Mouse (Mus musculus): ENCODE measurements around the gene Actr10. TPM values are rescaled to one million over a fixed set of nuclear protein-coding genes. Genes with fewer than 3 reads are reported as not detected.
A peak's percentile ranks its signal among the peaks of the same experiment; 100 is the strongest.

Actr10 gene
- polyA plus RNA-seq, 1 experiment from 2014 or later = 197 TPM

- Histone ChIP-seq H3K9me3 (ENCODE audit: control insufficient read depth, low read length) (no peaks in the 10 kb centered on the region), H3K36me3 (ENCODE audit: control insufficient read depth, insufficient read depth, low read length) (no peaks in the 10 kb centered on the region; the same call in 1 of the 2 replicates), H3K9ac (ENCODE audit: low read depth, low read length) (no peak overlapping the region), H3K27me3 (replicated peaks; ENCODE audit: control insufficient read depth, insufficient read depth, low read length) (no peaks in the 10 kb centered on the region), H3K4me3 (ENCODE audit: low read depth, low read length) (no peak overlapping the region), H3K4me1 (replicated peaks; ENCODE audit: control insufficient read depth, insufficient read depth, low read length) (no peaks in the 10 kb centered on the region), H3K4me2 (no peak overlapping the region), H3K27ac (ENCODE audit: low read depth, low read length) (no peak overlapping the region)
- 77% methylated on average over 9 of the region's 9 CpGs for WGBS
- ATAC-seq (replicated peaks; ENCODE audit: low FRiP score) (no peak), DNase-seq (ENCODE audit: low spot score) (no peak)
These were observed 30.8 kb upstream of the Actr10 start for GRCm38 (mm10) chr12:70906867-70907266.

- Histone ChIP-seq H3K4me1 (replicated peaks; ENCODE audit: control insufficient read depth, insufficient read depth, low read length) (no peaks in the 10 kb centered on the region), H3K9ac (ENCODE audit: low read depth, low read length) (no peak overlapping the region), H3K27me3 (replicated peaks; ENCODE audit: control insufficient read depth, insufficient read depth, low read length) (peaks cover 4% of the 10 kb centered on the region; the same call in 1 of the 2 replicates), H3K9me3 (ENCODE audit: control insufficient read depth, low read length) (no peaks in the 10 kb centered on the region), H3K27ac (ENCODE audit: low read depth, low read length) (no peak overlapping the region), H3K36me3 (ENCODE audit: control insufficient read depth, insufficient read depth, low read length) (no peaks in the 10 kb centered on the region; the same call in 1 of the 2 replicates), H3K4me3 (ENCODE audit: low read depth, low read length) (no peak overlapping the region), H3K4me2 (no peak overlapping the region)
- DNase-seq (ENCODE audit: low spot score) (no peak), ATAC-seq (replicated peaks; ENCODE audit: low FRiP score) (no peak)
- WGBS = 80% methylated on average over 11 of the region's 11 CpGs
These were observed 30.0 kb upstream of the Actr10 start for GRCm38 (mm10) chr12:70907651-70908050.

GRCm38 (mm10) chr12:70908076-70908475 lies 29.6 kb upstream of the Actr10 start:
- no peak overlapping the region for H3K4me3 ChIP-seq (ENCODE audit: low read depth, low read length)
- DNase-seq (ENCODE audit: low spot score) (no peak), ATAC-seq (replicated peaks; ENCODE audit: low FRiP score) (no peak)
- H3K27me3 ChIP-seq (replicated peaks; ENCODE audit: control insufficient read depth, insufficient read depth, low read length) = peaks cover 4% of the 10 kb centered on the region; the same call in 1 of the 2 replicates
- H3K9me3 ChIP-seq (ENCODE audit: control insufficient read depth, low read length) = no peaks in the 10 kb centered on the region
- no peaks in the 10 kb centered on the region for H3K4me1 ChIP-seq (replicated peaks; ENCODE audit: control insufficient read depth, insufficient read depth, low read length)
- no peaks in the 10 kb centered on the region; the same call in 1 of the 2 replicates for H3K36me3 ChIP-seq (ENCODE audit: control insufficient read depth, insufficient read depth, low read length)
- H3K4me2 ChIP-seq = no peak overlapping the region
- 63% methylated on average over 4 of the region's 4 CpGs for WGBS
- H3K9ac ChIP-seq (ENCODE audit: low read depth, low read length) = no peak overlapping the region
- H3K27ac ChIP-seq (ENCODE audit: low read depth, low read length) = no peak overlapping the region

- Histone ChIP-seq H3K9me3 (ENCODE audit: control insufficient read depth, low read length) (no peaks in the 10 kb centered on the region), H3K27me3 (replicated peaks; ENCODE audit: control insufficient read depth, insufficient read depth, low read length) (peaks cover 4% of the 10 kb centered on the region; the same call in 1 of the 2 replicates), H3K4me3 (ENCODE audit: low read depth, low read length) (no peak overlapping the region), H3K36me3 (ENCODE audit: control insufficient read depth, insufficient read depth, low read length) (no peaks in the 10 kb centered on the region), H3K27ac (ENCODE audit: low read depth, low read length) (no peak overlapping the region), H3K9ac (ENCODE audit: low read depth, low read length) (no peak overlapping the region), H3K4me1 (replicated peaks; ENCODE audit: control insufficient read depth, insufficient read depth, low read length) (no peaks in the 10 kb centered on the region), H3K4me2 (no peak overlapping the region)
- ATAC-seq (replicated peaks; ENCODE audit: low FRiP score) (peak; percentile 54), DNase-seq (ENCODE audit: low spot score) (peak; percentile 66)
- 10% methylated on average over 9 of the region's 9 CpGs for WGBS
These were observed 27.4 kb upstream of the Actr10 start for GRCm38 (mm10) chr12:70910241-70910720.

- Histone ChIP-seq H3K27ac (ENCODE audit: low read depth, low read length) (no peak overlapping the region), H3K9ac (ENCODE audit: low read depth, low read length) (no peak overlapping the region), H3K4me2 (no peak overlapping the region), H3K4me1 (replicated peaks; ENCODE audit: control insufficient read depth, insufficient read depth, low read length) (no peaks in the 10 kb centered on the region), H3K36me3 (ENCODE audit: control insufficient read depth, insufficient read depth, low read length) (no peaks in the 10 kb centered on the region), H3K27me3 (replicated peaks; ENCODE audit: control insufficient read depth, insufficient read depth, low read length) (peaks cover 4% of the 10 kb centered on the region; the same call in 1 of the 2 replicates), H3K4me3 (ENCODE audit: low read depth, low read length) (no peak overlapping the region), H3K9me3 (ENCODE audit: control insufficient read depth, low read length) (no peaks in the 10 kb centered on the region)
- DNase-seq (ENCODE audit: low spot score) (peak; percentile 60), ATAC-seq (replicated peaks; ENCODE audit: low FRiP score) (0 out of 2 replicates have a peak, but pooled peaks have one; percentile 53)
- WGBS = 7% methylated on average over 5 of the region's 5 CpGs
These were observed 26.6 kb upstream of the Actr10 start for GRCm38 (mm10) chr12:70911029-70911428.

GRCm38 (mm10) chr12:70911676-70912379 lies 25.8 kb upstream of the Actr10 start:
- ATAC-seq (replicated peaks; ENCODE audit: low FRiP score) (no peak), DNase-seq (ENCODE audit: low spot score) (no peak)
- H3K36me3 ChIP-seq (ENCODE audit: control insufficient read depth, insufficient read depth, low read length) = no peaks in the 10 kb centered on the region
- no peak overlapping the region for H3K4me3 ChIP-seq (ENCODE audit: low read depth, low read length)
- H3K4me2 ChIP-seq = no peak overlapping the region
- WGBS = 56% methylated on average over 17 of the region's 17 CpGs
- H3K27me3 ChIP-seq (replicated peaks; ENCODE audit: control insufficient read depth, insufficient read depth, low read length) = peaks cover 4% of the 10 kb centered on the region; the same call in 1 of the 2 replicates
- no peak overlapping the region for H3K9ac ChIP-seq (ENCODE audit: low read depth, low read length)
- no peaks in the 10 kb centered on the region for H3K9me3 ChIP-seq (ENCODE audit: control insufficient read depth, low read length)
- H3K27ac ChIP-seq (ENCODE audit: low read depth, low read length) = no peak overlapping the region
- no peaks in the 10 kb centered on the region for H3K4me1 ChIP-seq (replicated peaks; ENCODE audit: control insufficient read depth, insufficient read depth, low read length)

- H3K27me3 ChIP-seq (replicated peaks; ENCODE audit: control insufficient read depth, insufficient read depth, low read length) = peaks cover 4% of the 10 kb centered on the region; the same call in 1 of the 2 replicates
- ATAC-seq (replicated peaks; ENCODE audit: low FRiP score) (no peak; the same call in 1 of the 2 replicates), DNase-seq (ENCODE audit: low spot score) (peak; percentile 72)
- 31% methylated on average over 3 of the region's 3 CpGs for WGBS
- H3K4me3 ChIP-seq (ENCODE audit: low read depth, low read length) = no peak overlapping the region
- no peak overlapping the region for H3K9ac ChIP-seq (ENCODE audit: low read depth, low read length)
- H3K36me3 ChIP-seq (ENCODE audit: control insufficient read depth, insufficient read depth, low read length) = no peaks in the 10 kb centered on the region
- H3K9me3 ChIP-seq (ENCODE audit: control insufficient read depth, low read length) = no peaks in the 10 kb centered on the region
- H3K4me2 ChIP-seq = no peak overlapping the region
- H3K4me1 ChIP-seq (replicated peaks; ENCODE audit: control insufficient read depth, insufficient read depth, low read length) = no peaks in the 10 kb centered on the region
- H3K27ac ChIP-seq (ENCODE audit: low read depth, low read length) = no peak overlapping the region
These were observed 24.2 kb upstream of the Actr10 start for GRCm38 (mm10) chr12:70913429-70913828.

- Histone ChIP-seq H3K27me3 (replicated peaks; ENCODE audit: control insufficient read depth, insufficient read depth, low read length) (peaks cover 4% of the 10 kb centered on the region; the same call in 1 of the 2 replicates), H3K4me3 (ENCODE audit: low read depth, low read length) (no peak overlapping the region), H3K27ac (ENCODE audit: low read depth, low read length) (no peak overlapping the region), H3K36me3 (ENCODE audit: control insufficient read depth, insufficient read depth, low read length) (no peaks in the 10 kb centered on the region), H3K4me1 (replicated peaks; ENCODE audit: control insufficient read depth, insufficient read depth, low read length) (no peaks in the 10 kb centered on the region), H3K4me2 (no peak overlapping the region), H3K9me3 (ENCODE audit: control insufficient read depth, low read length) (no peaks in the 10 kb centered on the region), H3K9ac (ENCODE audit: low read depth, low read length) (no peak overlapping the region)
- no peak for ATAC-seq (replicated peaks; ENCODE audit: low FRiP score)
- WGBS = 54% methylated on average over 11 of the region's 11 CpGs
- no peak for DNase-seq (ENCODE audit: low spot score)
These were observed 23.3 kb upstream of the Actr10 start for GRCm38 (mm10) chr12:70914387-70914786.

GRCm38 (mm10) chr12:70929781-70930180 lies 7.9 kb upstream of the Actr10 start:
- Histone ChIP-seq H3K27me3 (replicated peaks; ENCODE audit: control insufficient read depth, insufficient read depth, low read length) (no peaks in the 10 kb centered on the region), H3K27ac (ENCODE audit: low read depth, low read length) (no peak overlapping the region), H3K36me3 (ENCODE audit: control insufficient read depth, insufficient read depth, low read length) (no peaks in the 10 kb centered on the region), H3K9ac (ENCODE audit: low read depth, low read length) (no peak overlapping the region), H3K4me1 (replicated peaks; ENCODE audit: control insufficient read depth, insufficient read depth, low read length) (no peaks in the 10 kb centered on the region), H3K4me3 (ENCODE audit: low read depth, low read length) (no peak overlapping the region), H3K9me3 (ENCODE audit: control insufficient read depth, low read length) (no peaks in the 10 kb centered on the region), H3K4me2 (no peak overlapping the region)
- DNase-seq (ENCODE audit: low spot score) = no peak
- WGBS = 81% methylated on average over 4 of the region's 4 CpGs
- ATAC-seq (replicated peaks; ENCODE audit: low FRiP score) = no peak

All from liver, embryonic 11.5 days (tissue).